Mouse (Mus musculus): ENCODE results near the gene Tcn2.
A peak's percentile ranks its signal among the peaks of the same experiment; 100 is the strongest.
"Not testable (repeated sequence)": the region's sequence is repeated elsewhere in the genome, so short reads cannot be mapped to it uniquely, and the experiment has no call there.

The Tcn2 gene

DNA sequence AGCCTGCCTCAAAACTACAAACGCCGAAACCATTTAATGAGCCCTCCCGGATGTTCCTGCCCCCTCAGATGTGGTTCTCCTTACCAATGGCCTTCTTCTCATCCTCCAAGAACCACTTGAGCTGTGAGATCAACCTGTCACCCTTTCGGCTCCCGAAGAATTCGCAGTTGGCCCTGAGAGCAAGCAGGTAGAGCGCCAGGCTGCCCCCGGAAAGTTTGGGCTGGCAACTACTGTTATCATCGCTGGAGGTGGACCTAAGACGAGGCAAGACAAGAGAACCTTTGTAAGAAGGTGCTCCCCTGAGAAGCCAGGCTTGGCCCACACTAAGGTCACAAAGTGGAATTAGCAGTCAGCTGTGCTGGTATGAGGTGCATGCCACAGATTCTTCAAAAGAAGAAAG, 6.0 kb downstream of the Tcn2 start:
- no peak for DNase-seq

DNA sequence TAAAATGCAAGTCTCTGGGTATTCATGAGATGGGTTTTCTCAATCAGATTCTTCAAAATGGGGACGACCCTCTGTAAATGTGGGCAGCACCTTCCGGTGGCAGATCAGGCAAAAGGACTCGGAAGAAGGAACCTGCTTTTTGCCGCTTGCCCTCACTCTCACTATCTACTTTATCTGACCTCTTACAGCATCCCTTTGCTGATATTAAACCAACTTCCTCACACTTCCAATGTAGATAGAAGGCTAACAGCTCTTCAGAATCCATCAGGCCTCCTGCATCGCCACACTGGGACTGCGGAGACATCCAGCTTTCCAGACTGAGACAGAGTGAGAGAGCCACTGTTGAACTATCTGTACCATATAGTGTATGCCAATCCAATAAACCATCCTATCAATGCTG, 9.2 kb downstream of the Tcn2 start:
- no peak for DNase-seq

DNA sequence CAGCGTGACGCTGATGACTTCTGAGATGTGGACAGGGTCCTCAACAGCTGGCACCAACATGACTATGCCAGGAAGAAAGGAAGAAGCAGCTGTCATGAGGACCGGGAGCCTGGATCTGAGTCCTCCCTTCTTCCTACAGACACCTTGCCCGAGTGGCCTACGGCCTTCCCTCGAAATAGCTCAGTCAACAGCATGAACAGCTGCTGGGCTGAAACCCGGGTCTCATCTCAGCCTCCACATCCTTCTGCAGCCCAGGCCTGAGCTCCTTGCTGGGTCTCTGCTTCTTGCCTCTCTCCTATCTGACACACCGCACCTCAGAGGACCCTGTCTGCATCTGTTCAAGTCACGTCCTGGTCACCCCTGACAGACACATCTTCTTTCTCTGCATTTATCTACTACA, 9.8 kb downstream of the Tcn2 start:
- DNase-seq, result no peak

DNA sequence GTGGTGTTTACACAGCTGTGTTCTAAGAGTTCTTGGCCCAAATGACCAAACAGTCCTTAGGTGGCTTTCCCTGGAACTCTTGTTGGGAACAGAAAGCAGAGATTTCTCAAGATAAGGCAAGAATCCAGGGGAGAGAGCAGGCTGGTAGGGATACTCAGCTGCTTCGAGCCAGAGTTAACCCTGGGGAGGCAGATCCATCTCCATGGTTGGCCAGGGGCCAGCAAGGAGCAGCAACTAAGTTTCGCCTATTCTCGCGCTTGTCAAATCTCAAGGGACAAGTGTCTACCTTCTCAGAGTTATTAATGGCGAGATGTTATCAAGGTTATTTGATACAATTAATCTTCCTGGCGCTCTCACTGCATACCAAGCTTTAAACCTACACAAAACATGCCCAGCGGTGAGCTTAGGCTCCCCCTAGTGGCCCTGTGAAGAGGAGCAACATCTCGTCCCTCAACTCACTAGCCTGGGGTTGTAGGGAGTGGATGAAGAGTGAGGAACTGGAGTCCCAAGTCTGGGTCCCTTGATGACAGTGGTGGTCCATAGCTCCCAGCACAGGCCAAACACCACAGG, 10.6 kb downstream of the Tcn2 start:
- DNase-seq, result no peak

DNA sequence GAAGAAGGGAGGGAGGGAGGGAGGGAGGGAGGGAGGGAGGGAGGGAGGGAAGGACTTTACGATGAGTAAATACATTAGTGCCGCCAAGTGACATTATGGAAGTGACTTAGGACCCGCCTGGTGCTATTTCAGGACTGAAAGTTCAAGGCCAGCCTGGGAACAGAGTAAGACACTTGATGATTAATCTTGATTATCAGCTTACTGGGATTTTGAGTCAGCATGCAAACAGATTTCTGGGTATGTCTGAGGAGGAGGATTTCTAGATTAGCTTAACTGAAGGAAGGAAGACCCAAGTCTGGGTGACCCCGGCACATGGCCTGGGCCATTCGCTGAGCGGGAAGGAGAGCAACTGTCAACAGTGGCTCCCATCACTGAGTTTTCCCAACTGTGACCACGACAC, 11.5 kb downstream of the Tcn2 start:
- no peak for DNase-seq

DNA sequence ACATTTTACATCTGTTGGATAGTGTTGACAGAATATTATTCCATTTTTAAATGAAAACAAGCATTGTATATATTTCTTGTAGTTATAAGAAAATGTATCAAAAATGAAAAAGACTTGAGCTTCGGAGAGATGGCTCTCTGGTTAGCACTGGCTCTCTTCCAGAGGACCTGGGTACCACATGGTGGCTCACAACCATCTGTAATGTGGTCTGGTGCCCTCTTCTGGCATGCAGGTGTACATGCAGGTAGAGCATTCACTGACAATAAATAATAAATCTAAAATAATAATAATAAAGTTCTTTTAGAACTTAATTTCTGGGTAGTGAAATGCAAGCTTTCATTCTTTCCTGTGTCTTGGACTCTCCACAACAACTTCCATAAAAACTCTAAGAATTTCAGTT, 13.2 kb downstream of the Tcn2 start:
- DNase-seq, result no peak

DNA sequence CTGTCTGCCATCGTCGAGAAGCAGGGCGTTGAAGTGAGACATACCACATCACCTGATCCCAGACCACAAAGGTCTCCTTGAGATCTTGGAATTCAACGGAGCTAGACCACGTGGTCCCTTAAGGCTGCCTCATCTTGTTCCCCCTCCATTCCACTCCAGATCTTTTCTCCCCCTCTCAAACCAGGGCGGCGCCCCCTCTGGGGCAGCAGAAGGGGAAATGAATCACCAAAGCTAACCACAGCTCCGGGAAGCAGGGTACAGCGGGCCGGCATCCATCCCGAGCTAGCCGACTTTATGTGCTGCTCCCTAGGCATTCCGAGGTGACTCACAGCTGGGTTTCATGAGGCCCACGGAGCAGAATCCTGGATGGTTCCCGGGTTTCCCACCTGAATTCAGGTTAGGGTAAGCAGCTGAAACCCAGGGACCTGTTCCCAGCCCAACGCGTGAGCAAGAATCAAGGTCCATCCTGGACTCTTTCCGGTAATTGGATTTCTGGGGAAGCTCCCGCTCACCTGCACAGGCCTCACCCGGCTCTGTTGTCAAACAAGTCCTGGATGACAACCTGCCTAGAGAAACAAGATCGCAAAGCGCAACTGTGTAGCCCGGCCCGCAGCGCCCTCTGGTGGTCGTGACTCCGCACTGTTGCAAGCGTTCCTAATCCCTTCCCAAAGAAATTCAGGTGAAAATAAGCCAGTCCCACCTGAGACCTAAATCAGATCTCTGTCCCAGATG, 17.7 kb downstream of the Tcn2 start, which contains the start of gene Slc35e4:
TSS of gene Slc35e4 (minus strand) at position 556 of the 732 bp plus-strand sequence.
- peak; percentile 83 for DNase-seq

DNA sequence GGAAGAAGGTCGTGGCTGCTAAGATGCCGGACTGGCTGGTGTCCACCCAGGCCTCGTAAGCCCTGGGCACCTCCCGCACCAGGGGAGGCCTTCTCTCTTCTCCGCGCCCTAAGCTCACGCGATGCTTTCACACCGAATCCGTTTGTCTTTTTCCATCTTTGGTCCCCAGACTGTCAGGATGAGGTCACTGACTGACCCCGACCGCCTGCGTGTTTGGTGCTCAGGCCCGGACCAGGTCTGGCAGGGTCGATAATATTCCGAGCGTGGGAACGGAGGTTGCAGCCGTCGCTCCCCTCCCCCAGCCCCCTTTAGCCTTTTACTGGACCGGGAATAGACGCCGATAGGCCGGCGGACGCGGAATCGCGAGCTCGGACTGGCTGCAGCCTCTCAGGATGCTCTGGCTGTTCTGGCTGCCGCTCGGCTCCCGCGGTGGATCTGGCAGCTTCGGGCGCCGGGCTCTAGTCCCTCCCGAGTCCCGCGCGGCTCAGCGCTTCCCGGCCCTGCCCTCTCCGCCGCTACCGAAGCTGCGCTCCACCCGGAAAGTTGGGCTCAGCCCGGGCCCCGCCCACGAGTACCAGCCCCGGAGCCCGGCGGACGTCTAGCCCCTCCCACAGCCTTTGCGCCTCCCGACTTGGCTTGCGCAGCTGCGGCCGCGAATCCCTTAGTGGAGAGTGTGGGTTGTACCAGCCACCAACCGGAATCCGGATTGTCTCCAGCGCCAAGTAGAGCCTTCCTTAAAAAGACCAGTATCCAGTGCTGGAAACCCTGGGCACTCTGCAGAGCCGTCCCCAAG, 18.4 kb downstream of the Tcn2 start:
- peak; percentile 94 for DNase-seq

DNA sequence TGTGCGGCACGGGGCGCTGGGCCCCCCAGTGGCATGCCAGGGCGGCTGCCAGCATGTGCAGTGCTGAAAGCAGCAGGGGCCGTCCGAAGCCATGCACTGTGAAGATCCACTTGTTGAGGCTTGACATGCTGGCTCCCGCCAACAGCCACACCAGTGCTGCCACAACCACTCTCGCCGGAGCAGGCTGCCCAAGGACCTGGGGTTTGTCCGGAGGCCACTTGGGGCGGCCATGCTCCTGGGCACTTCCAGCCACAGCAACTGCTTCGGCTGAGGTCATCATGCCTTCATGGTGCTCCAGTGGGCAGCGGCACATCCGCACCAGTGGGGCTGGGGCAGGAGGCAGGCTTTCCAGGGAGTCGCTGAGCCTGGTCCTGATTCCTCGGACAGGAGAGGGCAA, 19.1 kb downstream of the Tcn2 start:
- peak; percentile 68 for DNase-seq

DNA sequence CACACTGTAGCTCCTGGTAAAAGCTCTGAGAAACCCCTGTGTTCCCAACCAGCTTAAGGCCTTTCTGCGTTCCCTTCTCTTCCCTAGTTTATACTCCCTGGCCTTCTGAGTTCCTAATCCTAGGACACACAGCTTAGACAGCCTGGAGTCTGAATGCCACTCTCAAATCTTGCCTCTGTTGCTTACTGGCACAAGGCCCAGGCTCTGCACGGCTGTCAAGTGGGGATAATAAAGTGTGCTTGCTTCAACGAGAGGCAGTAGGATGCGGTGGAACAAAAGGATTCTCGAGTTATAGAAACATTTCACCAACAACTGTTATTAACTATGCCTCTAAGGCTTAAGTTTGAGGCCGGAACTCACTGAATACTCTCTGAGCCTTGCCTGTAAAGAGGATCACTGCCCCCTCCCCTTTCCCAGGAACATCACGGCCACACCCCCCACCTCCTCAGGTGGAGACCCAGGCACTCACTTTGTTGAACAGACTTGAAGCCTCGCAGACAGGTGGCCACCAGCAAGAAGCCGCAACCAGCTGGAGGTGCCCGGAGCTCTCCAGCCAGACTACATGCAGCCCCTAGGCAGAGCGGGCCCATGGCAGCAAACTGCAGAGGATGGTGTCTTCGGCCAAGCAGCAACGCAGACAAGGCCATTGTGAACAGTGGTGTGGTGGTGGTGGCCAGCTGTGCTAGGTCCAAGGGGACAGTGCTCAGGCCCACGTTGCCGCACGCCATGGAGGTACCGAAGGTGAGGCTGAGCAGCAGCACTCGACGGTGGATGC, 19.7 kb downstream of the Tcn2 start:
- DNase-seq, result no peak

DNA sequence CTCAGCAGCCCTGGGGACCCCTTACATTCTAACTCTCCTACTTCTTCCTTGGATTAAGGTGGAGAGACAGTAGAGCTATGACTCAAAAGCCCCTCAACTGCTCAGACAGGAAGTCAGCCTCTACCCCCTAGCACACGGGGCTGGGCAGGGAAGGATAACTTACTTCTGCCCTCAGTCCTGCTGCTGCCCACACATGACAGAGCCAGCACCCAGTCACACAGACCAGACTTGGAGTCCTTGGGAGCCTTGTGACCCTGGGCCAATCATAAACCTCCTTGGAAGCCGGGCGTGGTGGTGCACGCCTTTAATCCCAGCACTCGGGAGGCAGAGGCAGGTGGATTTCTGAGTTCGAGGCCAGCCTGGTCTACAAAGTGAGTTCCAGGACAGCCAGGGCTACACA, 20.5 kb downstream of the Tcn2 start:
- DNase-seq, result not testable (repeated sequence)

DNA sequence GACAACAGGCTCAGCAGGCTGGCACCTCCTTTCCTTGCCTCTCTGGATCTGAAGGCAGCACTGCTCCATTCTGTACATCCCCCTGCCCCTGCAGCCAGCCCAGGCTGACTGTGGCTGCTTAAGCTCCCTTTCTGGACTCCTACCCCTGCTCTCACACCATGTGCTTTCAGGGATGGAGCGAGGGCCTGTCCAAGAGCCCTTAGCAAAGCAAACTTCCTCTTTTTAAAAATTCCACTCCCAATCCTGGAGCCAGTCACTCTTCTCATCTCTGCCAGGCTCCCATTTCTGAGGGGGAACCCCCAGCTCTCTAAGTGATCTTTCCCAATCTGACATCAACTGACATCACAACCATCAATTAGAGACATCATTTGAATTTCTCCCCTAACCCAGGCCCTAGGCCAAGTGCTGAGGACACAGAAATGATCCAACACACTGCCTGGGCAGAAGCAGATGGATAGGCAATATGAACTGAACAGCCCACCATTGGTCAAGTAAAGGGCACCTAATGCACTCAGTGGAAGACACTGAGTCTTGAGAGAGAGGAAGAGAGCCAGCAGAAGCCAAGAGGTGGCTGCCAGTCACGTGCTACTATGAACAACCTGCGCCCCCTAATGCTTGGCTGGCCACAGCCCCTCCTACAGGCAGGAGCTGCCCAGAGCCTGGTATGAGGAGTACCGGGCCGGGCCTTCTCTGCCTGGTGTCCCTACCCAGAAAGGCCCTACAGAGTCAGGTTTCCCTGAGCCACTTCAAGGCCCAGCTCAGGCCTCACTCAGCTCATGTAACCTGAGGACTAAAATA, 21.2 kb downstream of the Tcn2 start:
- DNase-seq, result no peak

DNA sequence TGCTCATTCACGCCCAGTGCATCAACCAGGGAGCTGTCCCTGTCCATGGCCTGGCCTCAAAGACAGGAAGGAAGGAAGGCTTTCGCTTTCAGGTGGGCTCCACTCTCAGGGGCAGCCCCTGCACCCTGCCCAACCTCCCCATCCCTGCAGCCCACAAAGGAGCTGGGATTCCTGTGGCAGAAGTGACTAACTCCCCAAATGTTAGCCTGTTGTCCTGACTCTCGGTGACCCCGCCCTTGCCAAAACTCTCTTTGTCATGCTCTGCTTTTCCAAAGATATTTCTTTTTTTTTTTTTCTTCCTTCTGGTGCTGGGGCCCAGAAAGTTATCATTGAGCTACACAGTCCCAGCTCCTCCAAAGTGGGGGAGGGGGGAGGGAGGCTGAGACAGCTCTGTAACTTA, 22.7 kb downstream of the Tcn2 start:
- DNase-seq, result no peak

DNA sequence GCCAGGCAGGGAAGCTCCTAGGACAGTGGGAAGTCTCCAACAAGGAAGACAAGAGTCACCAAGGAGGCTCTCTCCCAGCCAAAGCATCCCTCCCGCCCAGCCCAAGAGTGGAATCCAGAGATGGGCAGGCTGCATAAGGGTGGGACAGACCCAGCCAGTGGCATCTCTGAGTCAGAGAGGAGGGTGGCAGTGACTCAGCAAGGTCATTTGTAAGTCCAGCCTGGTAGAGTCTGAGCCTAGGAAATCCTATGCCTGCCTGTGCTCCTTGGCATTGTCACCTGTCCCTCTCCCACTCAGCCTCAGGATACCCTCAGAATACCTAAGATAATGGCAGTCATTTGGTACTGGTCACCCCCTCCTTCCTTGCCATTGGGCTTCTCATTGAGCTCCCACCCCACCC, 26.5 kb downstream of the Tcn2 start:
- no peak for DNase-seq

DNA sequence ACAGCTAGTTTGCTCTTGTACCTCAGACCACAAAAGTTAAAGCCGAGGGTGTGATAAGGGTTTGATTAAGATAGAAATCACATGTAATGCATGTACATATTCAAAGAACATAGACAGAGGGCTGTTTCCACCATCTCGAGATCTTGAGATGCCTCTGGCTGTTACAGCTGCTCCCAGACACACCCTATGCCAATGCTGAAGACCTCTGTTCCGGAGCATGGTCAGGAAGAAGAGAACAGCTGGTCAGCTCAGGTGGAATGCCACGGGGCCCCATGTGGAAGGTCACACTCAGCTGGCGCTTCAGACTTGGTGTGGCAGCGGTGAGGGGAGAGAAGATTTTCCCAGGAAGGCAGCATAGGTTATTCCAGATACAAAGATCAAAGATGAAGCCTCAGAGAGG, 27.3 kb downstream of the Tcn2 start:
- no peak for DNase-seq

DNA sequence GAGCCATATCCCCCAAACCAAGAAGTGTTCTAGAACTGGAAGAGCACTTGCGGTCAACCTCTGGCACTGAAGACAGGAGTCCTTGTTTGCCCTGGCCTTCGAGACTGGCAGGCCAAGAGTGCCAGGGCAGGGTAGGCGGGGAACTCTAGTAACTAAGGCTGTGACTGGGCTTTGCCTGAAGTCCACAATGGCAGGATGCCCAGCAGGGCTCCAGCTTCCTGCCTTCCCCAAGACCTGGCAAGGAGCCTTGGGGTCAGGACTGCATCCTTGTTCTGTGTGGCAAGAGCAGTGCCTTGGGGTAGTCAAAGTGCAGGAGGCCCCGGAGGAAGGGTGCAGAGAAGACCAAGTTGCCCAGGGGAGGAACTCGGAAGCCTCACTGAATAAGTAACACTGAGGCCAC, 28.9 kb downstream of the Tcn2 start:
- DNase-seq, result peak; percentile 61

DNA sequence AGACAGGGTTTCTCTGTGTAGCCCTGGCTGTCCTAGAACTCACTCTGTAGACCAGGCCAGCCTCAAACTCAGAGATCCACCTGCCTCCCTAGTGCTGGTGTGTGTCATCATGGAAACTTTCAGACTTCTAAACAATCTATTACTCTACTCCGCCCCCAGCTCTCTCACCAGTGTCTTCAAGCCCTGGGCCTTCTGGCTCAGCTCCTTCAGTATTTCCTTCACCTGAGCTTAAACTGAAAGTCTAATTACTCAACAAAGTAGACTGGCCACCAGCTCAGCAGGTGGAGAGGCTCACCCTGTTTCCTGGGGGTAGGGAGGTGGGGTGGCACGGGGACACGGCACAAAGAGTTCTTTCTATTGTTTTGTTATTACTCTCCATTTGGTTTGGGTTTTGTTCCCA, 29.4 kb downstream of the Tcn2 start:
- DNase-seq, result no peak

DNA sequence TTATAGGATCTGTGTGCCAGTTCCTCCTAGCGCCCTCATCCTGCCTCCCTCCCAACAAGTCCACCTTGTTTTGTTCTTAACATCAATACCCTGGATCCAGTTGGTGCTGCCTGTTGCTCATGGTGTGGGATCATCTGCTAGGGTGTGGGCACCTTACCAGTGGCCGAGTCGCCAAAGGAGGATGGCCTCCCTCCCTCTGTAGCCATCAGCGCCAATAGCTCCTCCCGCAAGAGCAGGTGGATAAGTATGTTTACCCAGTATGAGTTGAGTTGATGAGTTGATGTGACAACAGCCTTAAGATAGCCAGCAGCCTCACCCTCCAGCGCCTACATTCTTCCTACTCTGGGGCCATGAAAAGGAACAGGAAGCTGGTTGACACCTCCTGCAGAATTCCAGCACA, 31.7 kb downstream of the Tcn2 start:
- DNase-seq, result no peak

DNA sequence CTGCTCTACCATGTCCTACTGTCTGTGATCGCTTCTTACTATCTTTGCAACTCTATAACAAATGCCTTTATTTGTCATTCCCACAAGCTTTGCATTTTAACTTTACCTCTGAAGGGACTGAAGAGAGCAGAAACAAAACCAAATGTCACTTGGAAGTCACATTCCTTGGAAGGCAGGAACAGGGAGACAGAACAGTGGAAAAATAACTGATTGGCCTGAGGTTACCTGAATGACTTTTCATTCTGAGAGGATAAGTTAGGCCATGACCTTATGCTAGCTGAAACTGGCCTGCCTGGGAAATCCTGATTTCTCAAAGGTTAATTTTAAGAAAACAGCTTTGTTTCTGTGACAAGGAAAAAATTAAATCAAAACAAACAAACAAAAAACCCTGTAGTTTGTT, 36.0 kb downstream of the Tcn2 start:
- no peak for DNase-seq

DNA sequence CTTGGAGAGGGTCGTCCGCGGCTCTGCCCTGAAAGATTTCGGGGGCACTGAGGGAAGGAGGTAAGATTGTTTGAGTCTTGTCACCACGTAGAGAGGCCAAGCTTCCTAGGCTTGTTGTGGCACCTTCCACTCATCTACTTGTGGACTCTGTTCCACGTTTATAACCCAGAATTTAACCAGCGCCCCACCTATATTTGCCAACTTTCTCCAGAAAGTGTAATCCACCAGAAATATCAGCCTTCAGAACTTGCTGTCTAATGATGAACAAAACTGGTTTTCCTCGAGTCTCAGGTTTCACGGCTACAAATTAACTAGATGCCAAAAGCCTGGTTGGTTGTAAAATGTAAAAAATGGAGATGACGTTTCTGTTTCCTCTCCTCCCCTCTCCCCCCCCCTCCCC, 36.5 kb downstream of the Tcn2 start:
- DNase-seq, result no peak

DNA sequence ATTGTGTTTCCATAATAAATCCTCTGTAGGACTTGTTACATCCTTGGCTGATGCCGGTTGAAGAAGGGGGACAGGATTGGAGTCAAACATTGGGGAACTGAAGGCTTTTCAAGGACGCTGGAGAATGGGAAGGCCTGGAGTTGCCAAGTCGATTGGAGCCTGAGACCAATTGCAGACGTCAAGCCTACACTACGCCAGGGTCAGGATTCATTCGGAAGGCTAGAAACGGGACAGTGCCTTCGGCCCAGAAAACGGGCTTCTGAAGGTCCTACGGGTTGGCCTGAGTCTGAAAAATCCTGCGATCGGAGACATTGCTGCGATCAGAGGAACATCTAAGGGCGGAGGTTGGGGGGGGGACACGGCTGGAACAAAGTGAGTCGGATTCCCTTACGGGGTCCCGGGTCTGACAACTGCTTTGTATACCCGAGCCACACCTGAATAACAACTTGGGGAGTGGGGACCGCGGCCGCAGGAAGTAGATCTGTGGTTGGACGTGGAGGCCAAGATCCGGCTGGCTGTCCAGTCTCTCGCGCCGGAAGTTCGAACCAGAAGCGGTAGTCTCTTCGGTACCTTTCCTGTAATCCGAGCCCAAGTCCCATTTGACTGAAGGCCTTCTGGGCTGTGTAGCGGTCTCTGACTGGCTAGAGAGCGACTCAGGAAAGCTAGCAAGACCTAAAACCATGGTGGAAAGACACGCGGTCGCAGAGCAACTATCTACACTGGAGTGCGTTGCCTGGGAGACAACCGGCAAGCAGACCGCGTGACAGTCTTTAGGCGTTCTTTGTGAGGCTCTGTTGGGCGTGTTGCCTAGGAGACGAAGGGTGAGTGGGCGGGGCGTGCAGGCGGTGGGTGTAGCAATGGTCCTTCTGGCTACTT, 37.3 kb downstream of the Tcn2 start, which contains the start of the genes 4921536K21Rik and Dusp18:
TSS of gene 4921536K21Rik (minus strand) at position 693 of the 876 bp plus-strand sequence.
TSS of gene Dusp18 (plus strand) at position 835 of the 876 bp plus-strand sequence.
- DNase-seq, result peak; percentile 58

All from cerebellum, adult 11-12 months (tissue).